Mouse (Mus musculus): ENCODE measurements around the gene St6galnac3.

St6galnac3 gene

GRCm38 (mm10) chr3:153510048-153510630 lies 214.8 kb downstream of the St6galnac3 start:
- no peak for DNase-seq

GRCm38 (mm10) chr3:153509643-153510042 lies 215.3 kb downstream of the St6galnac3 start:
- no peak for DNase-seq

- no peak for DNase-seq
Observed at GRCm38 (mm10) chr3:153509029-153509428, 215.9 kb downstream of the St6galnac3 start.

- DNase-seq: no peak
Observed at GRCm38 (mm10) chr3:153508592-153508991, 216.4 kb downstream of the St6galnac3 start.

- DNase-seq: no peak
Observed at GRCm38 (mm10) chr3:153507599-153507998, 217.4 kb downstream of the St6galnac3 start.

GRCm38 (mm10) chr3:153502488-153502887 lies 222.5 kb downstream of the St6galnac3 start:
- no peak for DNase-seq

- DNase-seq: peak; percentile 13
Observed at GRCm38 (mm10) chr3:153501333-153501877, 223.6 kb downstream of the St6galnac3 start.

GRCm38 (mm10) chr3:153492986-153493385 lies 232.0 kb downstream of the St6galnac3 start:
- DNase-seq: no peak

- DNase-seq: peak; percentile 8
Observed at GRCm38 (mm10) chr3:153489718-153490117, 235.3 kb downstream of the St6galnac3 start.

GRCm38 (mm10) chr3:153488931-153489330 lies 236.0 kb downstream of the St6galnac3 start:
- no peak for DNase-seq

GRCm38 (mm10) chr3:153485176-153485575 lies 239.8 kb downstream of the St6galnac3 start:
- DNase-seq: no peak

GRCm38 (mm10) chr3:153484701-153485100 lies 240.3 kb downstream of the St6galnac3 start:
- peak; percentile 8 for DNase-seq

- DNase-seq: no peak
Observed at GRCm38 (mm10) chr3:153483691-153484090, 241.3 kb downstream of the St6galnac3 start.

GRCm38 (mm10) chr3:153482098-153482497 lies 242.9 kb downstream of the St6galnac3 start:
- DNase-seq: no peak

- DNase-seq: no peak
Observed at GRCm38 (mm10) chr3:153481012-153481411, 244.0 kb downstream of the St6galnac3 start.

GRCm38 (mm10) chr3:153480636-153481006 lies 244.4 kb downstream of the St6galnac3 start:
- DNase-seq: no peak

- no peak for DNase-seq
Observed at GRCm38 (mm10) chr3:153480005-153480635, 244.9 kb downstream of the St6galnac3 start.

- no peak for DNase-seq
Observed at GRCm38 (mm10) chr3:153475919-153476318, 249.1 kb downstream of the St6galnac3 start.

GRCm38 (mm10) chr3:153475461-153475860 lies 249.5 kb downstream of the St6galnac3 start:
- no peak for DNase-seq

GRCm38 (mm10) chr3:153472583-153473471 lies 252.1 kb downstream of the St6galnac3 start:
- no peak for DNase-seq

- no peak for DNase-seq
Observed at GRCm38 (mm10) chr3:153463849-153464248, 261.1 kb downstream of the St6galnac3 start.

- DNase-seq: no peak
Observed at GRCm38 (mm10) chr3:153460173-153460572, 264.8 kb downstream of the St6galnac3 start.

GRCm38 (mm10) chr3:153458593-153458992 lies 266.4 kb downstream of the St6galnac3 start:
- no peak for DNase-seq

All from kidney, adult 11 months (tissue).